Mouse (Mus musculus) liver, postnatal 0 days (tissue): ENCODE measurements around the gene Elfn2. TPM values are rescaled to one million over a fixed set of nuclear protein-coding genes. Genes with fewer than 3 reads are reported as not detected.

ENCODE experiments used
- ATAC-seq: fragments of 200-750 bp; cut with Nextera tagmentation; 2 replicates; pipeline ENCODE4 v1.8.0; 2017; ENCODE audit warnings: mild to moderate bottlenecking, moderate library complexity
- DNase-seq: peaks from one replicate; pipeline ENCODE4 v3.0.0-alpha.2; 2016
- H3K27ac ChIP-seq: fragments of 300-500 bp; sonication (generic); 2 replicates; pipeline ENCODE4 v1.5.1; 2014; ENCODE audit warnings: antibody characterized with exemption, moderate library complexity, mild to moderate bottlenecking, low read depth
- H3K27me3 ChIP-seq: fragments of 300-500 bp; sonication (generic); 2 replicates; pipeline ENCODE4 v1.6.1; 2014; ENCODE audit warnings: low read length, control low read depth, mixed read lengths; ENCODE audit not compliant: insufficient read depth
- H3K36me3 ChIP-seq: fragments of 300-500 bp; sonication (generic); replicated peaks from 2 replicates; pipeline ENCODE4 v1.6.1; 2014; ENCODE audit warnings: mild to moderate bottlenecking, control low read depth, low read length, moderate library complexity, mixed read lengths; ENCODE audit not compliant: insufficient read depth
- H3K4me1 ChIP-seq: fragments of 300-500 bp; sonication (generic); 2 replicates; pipeline ENCODE4 v1.6.1; 2014; ENCODE audit warnings: antibody characterized with exemption, mild to moderate bottlenecking, control low read depth; ENCODE audit not compliant: insufficient read depth
- H3K4me2 ChIP-seq: fragments of 300-500 bp; sonication (generic); 2 replicates; pipeline ENCODE4 v1.6.1; 2014; ENCODE audit warnings: low read depth, mild to moderate bottlenecking, low read length, moderate library complexity, mixed read lengths
- H3K4me3 ChIP-seq: fragments of 300-500 bp; sonication (generic); 2 replicates; pipeline ENCODE4 v1.5.1; 2014; ENCODE audit warnings: low read depth, low read length
- H3K9ac ChIP-seq: fragments of 300-500 bp; sonication (generic); replicated peaks from 2 replicates; pipeline ENCODE4 v1.6.1; 2014; ENCODE audit warnings: mild to moderate bottlenecking, moderate library complexity
- H3K9me3 ChIP-seq: fragments of 300-500 bp; sonication (generic); 2 replicates; pipeline ENCODE4 v1.6.1; 2016; ENCODE audit warnings: mild to moderate bottlenecking, control low read depth, low read length, mixed read lengths
- CTCF ChIP-seq: sonication (generic); IDR thresholded peaks from 2 replicates; pipeline ENCODE4 v1.5.1; 2016; ENCODE audit warnings: antibody characterized with exemption, low read depth
- EP300 ChIP-seq: IDR thresholded peaks from 2 replicates; pipeline ENCODE4 v1.6.1; 2016; ENCODE audit warnings: antibody characterized with exemption, low read depth, mild to moderate bottlenecking
- WGBS: fragments of 180-500 bp; shearing (Covaris S2); extraction: QIAGEN DNeasy Blood & Tissue Kit; methylation state at CpG from one replicate; pipeline ENCODE4 v1.1.7; 2014; ENCODE audit not compliant: insufficient replicate concordance; 5-methylcytosine and 5-hydroxymethylcytosine counted together
- polyA plus RNA-seq: library from polyadenylated mRNA; unstranded; fragments of >200 nt; fragmentation: Nextera tagmentation; extraction: Ambion mirVana; gene quantifications from 2 replicates; pipeline ENCODE4 v1.2.1, GENCODE M21; 2015

The Elfn2 gene
- polyA plus RNA-seq, 1 experiment from 2014 or later = not detected

- Histone ChIP-seq H3K4me2 (no peak overlapping the region), H3K27ac (no peak overlapping the region), H3K4me3 (no peak overlapping the region), H3K4me1 (no peaks in the 10 kb centered on the region), H3K27me3 (peaks cover 28% of the 10 kb centered on the region), H3K36me3 (no peaks in the 10 kb centered on the region), H3K9me3 (no peaks in the 10 kb centered on the region), H3K9ac (no peak overlapping the region)
- 42% methylated on average over 5 of the region's 5 CpGs for WGBS
- TF ChIP-seq EP300 (no peak), CTCF (no peak)
- ATAC-seq (no peak), DNase-seq (no peak)
Measured at GRCm38 (mm10) chr15:78670341-78670740, 48.2 kb downstream of the Elfn2 start.

- Histone ChIP-seq H3K36me3 (no peaks in the 10 kb centered on the region), H3K27me3 (peaks cover 28% of the 10 kb centered on the region), H3K27ac (no peak overlapping the region), H3K4me1 (no peaks in the 10 kb centered on the region), H3K4me3 (no peak overlapping the region), H3K9me3 (no peaks in the 10 kb centered on the region), H3K9ac (no peak overlapping the region), H3K4me2 (no peak overlapping the region)
- DNase-seq (no peak), ATAC-seq (no peak)
- TF ChIP-seq EP300 (no peak), CTCF (no peak)
- WGBS = 47% methylated on average over 10 of the region's 10 CpGs
Measured at GRCm38 (mm10) chr15:78669221-78669871, 49.2 kb downstream of the Elfn2 start.

- TF ChIP-seq CTCF (no peak), EP300 (no peak)
Measured at GRCm38 (mm10) chr15:78664268-78664667, 54.3 kb downstream of the Elfn2 start.

GRCm38 (mm10) chr15:78651169-78651568, 67.4 kb downstream of the Elfn2 start:
- H3K9me3 ChIP-seq = no peaks in the 10 kb centered on the region
- no peak overlapping the region for H3K9ac ChIP-seq
- no peaks in the 10 kb centered on the region for H3K4me1 ChIP-seq
- H3K4me2 ChIP-seq = no peak overlapping the region
- no peak for TF ChIP-seq EP300
- TF ChIP-seq CTCF = no peak
- no peak overlapping the region for H3K4me3 ChIP-seq
- no peak for DNase-seq
- WGBS = 42% methylated on average over 4 of the region's 4 CpGs
- H3K36me3 ChIP-seq = no peaks in the 10 kb centered on the region
- H3K27ac ChIP-seq = no peak overlapping the region
- ATAC-seq = no peak
- peaks cover 3% of the 10 kb centered on the region; the same call in 1 of the 2 replicates for H3K27me3 ChIP-seq

More at GRCm38 (mm10) chr15:78664268-78664667, 54.3 kb downstream of the Elfn2 start:
- ATAC-seq = no peak
- H3K9ac ChIP-seq = no peak overlapping the region
- WGBS = 66% methylated on average over 5 of the region's 5 CpGs
- H3K4me2 ChIP-seq = no peak overlapping the region
- no peak for DNase-seq
- H3K27me3 ChIP-seq = no peaks in the 10 kb centered on the region
- H3K9me3 ChIP-seq = no peaks in the 10 kb centered on the region
- no peak overlapping the region for H3K4me3 ChIP-seq
- no peaks in the 10 kb centered on the region for H3K4me1 ChIP-seq
- H3K27ac ChIP-seq = no peak overlapping the region
- no peaks in the 10 kb centered on the region for H3K36me3 ChIP-seq

GRCm38 (mm10) chr15:78647746-78648145, 70.8 kb downstream of the Elfn2 start:
- Histone ChIP-seq H3K27me3 (peaks cover 5% of the 10 kb centered on the region; the same call in 1 of the 2 replicates), H3K4me3 (no peak overlapping the region), H3K9ac (no peak overlapping the region), H3K27ac (no peak overlapping the region), H3K4me1 (no peaks in the 10 kb centered on the region), H3K9me3 (no peaks in the 10 kb centered on the region), H3K36me3 (no peaks in the 10 kb centered on the region), H3K4me2 (no peak overlapping the region)
- WGBS = 61% methylated on average over 4 of the region's 4 CpGs
- ATAC-seq (no peak), DNase-seq (no peak)
- TF ChIP-seq EP300 = no peak

- ATAC-seq (no peak), DNase-seq (no peak)
- H3K9ac ChIP-seq = no peak overlapping the region
- H3K9me3 ChIP-seq = no peaks in the 10 kb centered on the region
- H3K4me1 ChIP-seq = no peaks in the 10 kb centered on the region
- H3K4me2 ChIP-seq = no peak overlapping the region
- H3K27ac ChIP-seq = no peak overlapping the region
- 43% methylated on average over 8 of the region's 8 CpGs for WGBS
- peaks cover 2% of the 10 kb centered on the region; the same call in 1 of the 2 replicates for H3K27me3 ChIP-seq
- H3K4me3 ChIP-seq = no peak overlapping the region
- no peaks in the 10 kb centered on the region for H3K36me3 ChIP-seq
- TF ChIP-seq EP300 = no peak
- no peak for TF ChIP-seq CTCF
Measured at GRCm38 (mm10) chr15:78644606-78645005, 74.0 kb downstream of the Elfn2 start.
